Mouse (Mus musculus) MEL-GATA-1-ER (cell line): ENCODE data around the gene Tmem63b.

Experiments used
- DNase-seq: peaks from one replicate; pipeline ENCODE4 v3.0.0-alpha.2; 2012; ENCODE audit warnings: low read depth; ENCODE audit errors: extremely low read depth

The Tmem63b gene

GRCm38 (mm10) chr17:45678106-45678505 is 8.6 kb downstream of the Tmem63b start:
- no peak for DNase-seq

GRCm38 (mm10) chr17:45672598-45672997 is 14.1 kb downstream of the Tmem63b start:
- no peak for DNase-seq

GRCm38 (mm10) chr17:45671821-45672220 is 14.9 kb downstream of the Tmem63b start:
- DNase-seq, result no peak

GRCm38 (mm10) chr17:45667986-45668385 is 18.7 kb downstream of the Tmem63b start:
- no peak for DNase-seq

- no peak for DNase-seq
Measured at GRCm38 (mm10) chr17:45667481-45667880, 19.2 kb downstream of the Tmem63b start.

GRCm38 (mm10) chr17:45666091-45666490 is 20.6 kb downstream of the Tmem63b start:
- DNase-seq, result no peak

- DNase-seq, result no peak
Measured at GRCm38 (mm10) chr17:45664608-45665007, 22.1 kb downstream of the Tmem63b start.

GRCm38 (mm10) chr17:45663106-45663919 is 23.4 kb downstream of the Tmem63b start:
- DNase-seq, result peak; percentile 33

- DNase-seq, result no peak
Measured at GRCm38 (mm10) chr17:45659225-45659624, 27.5 kb downstream of the Tmem63b start, which contains the start of gene Capn11. Capn11 (minus strand) TSS chr17:45659325.

- peak; percentile 42 for DNase-seq
Measured at GRCm38 (mm10) chr17:45655820-45656219, 30.9 kb downstream of the Tmem63b start.

GRCm38 (mm10) chr17:45653233-45653632 is 33.5 kb downstream of the Tmem63b start:
- DNase-seq, result no peak

GRCm38 (mm10) chr17:45644185-45644584 is 42.5 kb downstream of the Tmem63b start:
- no peak for DNase-seq

- DNase-seq, result no peak
Measured at GRCm38 (mm10) chr17:45642701-45643100, 44.0 kb downstream of the Tmem63b start.

- no peak for DNase-seq
Measured at GRCm38 (mm10) chr17:45641981-45642380, 44.7 kb downstream of the Tmem63b start.

GRCm38 (mm10) chr17:45638596-45639295 is 48.0 kb downstream of the Tmem63b start:
- DNase-seq, result no peak

- no peak for DNase-seq
Measured at GRCm38 (mm10) chr17:45634033-45634432, 52.7 kb downstream of the Tmem63b start.

- no peak for DNase-seq
Measured at GRCm38 (mm10) chr17:45631940-45632339, 54.8 kb downstream of the Tmem63b start.

- DNase-seq, result no peak
Measured at GRCm38 (mm10) chr17:45630992-45631391, 55.7 kb downstream of the Tmem63b start.

GRCm38 (mm10) chr17:45629861-45630694 is 56.6 kb downstream of the Tmem63b start:
- peak; percentile 43 for DNase-seq

- DNase-seq, result no peak
Measured at GRCm38 (mm10) chr17:45628885-45629855, 57.5 kb downstream of the Tmem63b start.
